Mouse (Mus musculus) neutrophil, adult 83 days (primary cell): Measurements from ENCODE around the gene Lrriq3. TPM values are rescaled to one million over a fixed set of nuclear protein-coding genes. Genes with fewer than 3 reads are reported as not detected.

Experiments
- total RNA-seq, 2 experiments: library from RNA; stranded (reverse); gene quantifications; one replicate each; pipeline ENCODE4 v1.2.4; 2023

Gene Lrriq3
- total RNA-seq = not detected

DNA sequence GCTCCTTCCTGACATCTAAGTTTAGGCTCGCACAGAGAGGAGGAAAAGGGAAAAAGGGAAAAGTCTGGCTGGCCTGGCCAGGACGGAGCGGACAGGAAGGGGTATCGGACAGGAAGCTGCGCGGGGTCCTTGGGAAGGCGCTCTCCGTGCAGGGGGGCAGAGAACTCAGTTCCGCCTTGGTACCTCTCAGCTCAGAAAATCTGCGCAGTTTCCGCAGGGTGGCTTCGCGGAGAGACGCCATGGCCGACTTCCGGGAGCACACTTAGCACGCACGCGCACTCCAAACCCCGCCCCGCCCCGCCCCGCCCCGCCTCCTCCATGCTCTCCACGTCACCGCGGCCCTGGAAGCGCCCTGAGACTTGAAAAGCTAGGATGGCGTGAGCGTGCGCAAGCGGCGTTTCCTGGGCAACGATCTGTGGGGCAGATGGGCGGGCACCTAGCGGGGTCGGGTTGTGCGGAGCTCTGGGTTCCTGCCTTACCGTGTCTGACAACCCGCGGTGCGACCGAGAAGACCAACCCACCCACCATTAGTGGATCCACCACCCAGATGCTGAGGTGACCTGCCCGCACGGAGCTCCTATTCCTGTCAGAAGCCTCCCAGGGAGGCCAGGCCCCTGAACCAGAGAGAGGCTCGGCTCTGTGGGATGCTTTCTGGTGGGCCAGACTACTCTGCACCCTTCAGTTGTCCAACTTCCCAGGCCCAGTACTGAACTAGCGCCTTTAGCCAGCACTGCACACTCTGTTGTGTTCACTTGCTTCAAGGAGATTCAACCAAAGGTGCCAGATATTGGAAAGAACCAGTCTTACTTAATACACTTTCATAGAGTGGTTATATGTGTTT, at the start of gene Lrriq3, which contains the start of gene Fpgt:
Gene Lrriq3, plus strand, starts transcription at position 319 of the 841 bp plus-strand sequence.
Gene Fpgt, minus strand, starts transcription at position 288 of the 841 bp plus-strand sequence.

DNA sequence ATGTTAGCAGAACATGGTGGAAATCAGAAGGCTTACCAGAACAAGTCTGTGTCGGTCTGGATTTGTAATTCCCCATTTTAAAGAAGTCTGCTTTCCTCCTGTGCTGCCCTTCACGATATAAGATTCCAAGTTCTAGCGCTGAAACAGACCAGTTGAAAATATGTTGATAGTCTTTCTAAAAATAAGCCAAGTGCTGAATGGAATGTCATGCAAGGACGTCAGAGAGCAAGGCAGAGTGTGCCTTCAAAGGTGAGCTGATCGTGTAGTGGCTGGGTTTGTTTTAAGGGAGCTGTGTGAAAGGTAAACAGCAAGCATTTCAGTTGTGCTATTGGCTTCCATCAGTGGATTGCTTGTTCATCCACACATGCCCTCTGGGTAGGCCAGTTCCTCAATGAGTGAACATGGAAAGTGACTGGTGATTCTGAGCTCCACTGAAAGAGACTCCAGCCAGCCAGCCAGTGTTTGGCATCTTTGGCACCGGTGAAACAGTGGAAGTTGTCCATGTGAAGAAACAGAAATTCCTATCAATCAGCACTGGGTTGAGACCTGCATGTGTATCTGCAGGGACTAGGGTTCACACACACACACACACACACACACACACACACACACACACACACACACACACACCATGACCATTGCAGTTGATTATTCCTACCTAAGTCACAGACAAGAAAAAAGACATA, 37.9 kb upstream of the Lrriq3 start, which contains the start of gene Tnni3k:
Gene Tnni3k, minus strand, starts transcription at position 177 of the 686 bp plus-strand sequence.

Other genes with a start within 250 kb of the Lrriq3 start
- gene Tnni3k, start 38.0 kb upstream of the Lrriq3 start, total RNA-seq = not detected
- 1 to 10 TPM; 2.7 to 3.5 TPM for gene Fpgt, start within 50 bp of the Lrriq3 start, total RNA-seq